Mouse (Mus musculus) 416B (cell line): ENCODE measurements around the gene Cdh10.

ENCODE experiments used
- DNase-seq: peaks from one replicate; pipeline ENCODE4 v3.0.0; 2011; ENCODE audit warnings: low read depth

The Cdh10 gene

GRCm38 (mm10) chr15:18975041-18975440 lies 156.3 kb downstream of the Cdh10 start:
- no peak for DNase-seq

DNA sequence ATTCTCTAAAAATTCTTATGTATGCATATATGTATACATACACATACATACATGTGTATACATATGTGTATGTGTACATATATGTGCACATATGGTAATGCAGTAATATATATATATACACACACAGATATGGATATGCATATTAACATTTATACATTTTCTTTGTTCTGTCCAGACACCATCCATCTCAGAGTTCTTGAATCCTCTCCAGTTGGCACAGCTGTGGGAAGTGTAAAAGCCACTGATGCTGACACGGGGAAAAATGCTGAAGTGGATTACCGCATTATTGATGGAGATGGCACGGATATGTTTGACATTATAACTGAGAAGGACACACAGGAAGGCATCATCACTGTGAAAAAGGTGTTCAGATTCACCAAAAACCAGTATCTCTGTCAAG lies 166.1 kb downstream of the Cdh10 start:
- DNase-seq: no peak

DNA sequence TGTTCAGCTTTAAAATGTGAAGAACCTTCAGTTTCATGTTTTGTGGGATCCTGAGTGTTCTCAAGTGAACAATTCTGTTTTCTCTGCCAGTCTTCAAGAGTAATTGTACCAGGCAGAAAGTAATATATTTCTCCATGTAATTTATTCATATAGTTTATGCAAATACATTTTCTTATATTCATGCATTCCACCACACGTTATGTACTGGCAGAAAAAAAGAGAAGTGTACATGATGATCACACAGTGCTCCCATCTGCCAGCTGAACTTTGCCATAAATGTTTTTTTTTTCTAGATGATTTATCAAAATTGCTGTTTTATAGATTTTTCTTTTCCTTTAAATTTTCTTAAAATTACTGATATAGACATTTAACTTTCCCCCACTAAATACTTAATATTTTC lies 168.9 kb downstream of the Cdh10 start:
- DNase-seq: no peak

DNA sequence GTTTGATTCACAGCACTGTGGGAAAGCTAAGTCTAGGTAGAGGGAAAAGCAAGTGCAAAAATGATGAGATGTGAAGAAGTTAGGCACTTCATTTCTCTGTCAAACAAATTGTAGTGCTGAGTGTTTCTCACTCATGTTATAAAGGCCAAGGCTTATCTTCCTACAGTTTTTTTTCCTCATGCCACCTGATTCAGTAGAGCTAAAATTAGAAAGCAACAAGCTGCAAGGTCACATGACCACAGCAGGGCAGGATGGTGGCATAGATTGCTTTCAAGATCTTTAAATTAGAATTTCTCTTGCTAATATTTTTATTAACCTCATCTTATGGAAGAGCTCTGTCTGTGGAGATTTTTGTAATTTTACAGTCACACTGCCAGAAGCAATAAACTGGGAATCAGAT lies 174.8 kb downstream of the Cdh10 start:
- DNase-seq: no peak

GRCm38 (mm10) chr15:18994294-18994693 lies 175.5 kb downstream of the Cdh10 start:
- DNase-seq: no peak

DNA sequence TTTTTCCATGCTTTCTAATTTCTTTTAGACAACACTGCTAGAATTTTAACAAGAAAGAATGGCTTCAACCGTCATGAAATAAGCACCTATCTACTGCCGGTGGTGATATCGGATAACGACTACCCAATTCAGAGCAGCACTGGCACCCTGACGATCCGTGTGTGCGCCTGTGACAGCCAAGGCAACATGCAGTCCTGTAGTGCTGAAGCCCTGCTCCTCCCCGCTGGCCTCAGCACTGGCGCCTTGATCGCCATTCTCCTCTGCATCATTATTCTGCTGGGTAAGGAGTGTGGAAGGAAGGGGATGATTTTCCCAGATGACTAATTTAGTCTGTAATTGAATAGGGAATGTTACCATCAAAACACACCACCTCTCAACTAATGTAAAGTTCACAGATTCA lies 192.1 kb downstream of the Cdh10 start:
- no peak for DNase-seq

GRCm38 (mm10) chr15:19032983-19033382 lies 214.2 kb downstream of the Cdh10 start:
- DNase-seq: no peak

- DNase-seq: peak; percentile 15
Observed at GRCm38 (mm10) chr15:19040077-19040476, 221.3 kb downstream of the Cdh10 start.
